Mouse (Mus musculus) T-cell, adult 2 months (primary cell): Measurements from ENCODE around the gene Frmd5.
"Not testable (repeated sequence)": the region's sequence is repeated elsewhere in the genome, so short reads cannot be mapped to it uniquely, and the experiment has no call there.

ENCODE experiments used
- DNase-seq: peaks from one replicate; pipeline ENCODE4 v3.0.0; 2022; ENCODE audit warnings: low spot score

Frmd5 gene

GRCm38 (mm10) chr2:121571780-121572179 lies 235.1 kb downstream of the Frmd5 start:
- peak; percentile 57 for DNase-seq

GRCm38 (mm10) chr2:121570999-121571655 lies 235.8 kb downstream of the Frmd5 start:
- no peak for DNase-seq

GRCm38 (mm10) chr2:121570049-121570448 lies 236.8 kb downstream of the Frmd5 start:
- DNase-seq: no peak

- no peak for DNase-seq
These were observed 241.0 kb downstream of the Frmd5 start for GRCm38 (mm10) chr2:121565911-121566310.

GRCm38 (mm10) chr2:121563117-121563516 lies 243.8 kb downstream of the Frmd5 start:
- no peak for DNase-seq

GRCm38 (mm10) chr2:121551271-121551670 lies 255.6 kb downstream of the Frmd5 start:
- no peak for DNase-seq

- DNase-seq: no peak
These were observed 257.3 kb downstream of the Frmd5 start for GRCm38 (mm10) chr2:121549630-121550029.

GRCm38 (mm10) chr2:121544829-121545228 lies 262.1 kb downstream of the Frmd5 start:
- no peak for DNase-seq

- no peak for DNase-seq
These were observed 281.8 kb downstream of the Frmd5 start for GRCm38 (mm10) chr2:121525056-121525455.

GRCm38 (mm10) chr2:121522830-121523229 lies 284.1 kb downstream of the Frmd5 start:
- not testable (repeated sequence) for DNase-seq

- no peak for DNase-seq
These were observed 284.9 kb downstream of the Frmd5 start for GRCm38 (mm10) chr2:121522006-121522405.

- DNase-seq: not testable (repeated sequence)
These were observed 288.2 kb downstream of the Frmd5 start for GRCm38 (mm10) chr2:121518711-121519110.

GRCm38 (mm10) chr2:121518106-121518505 lies 288.8 kb downstream of the Frmd5 start:
- no peak for DNase-seq

GRCm38 (mm10) chr2:121514211-121514610 lies 292.7 kb downstream of the Frmd5 start:
- DNase-seq: no peak

GRCm38 (mm10) chr2:121512991-121513765 lies 293.7 kb downstream of the Frmd5 start:
- not testable (repeated sequence) for DNase-seq

- peak; percentile 61 for DNase-seq
These were observed 295.5 kb downstream of the Frmd5 start for GRCm38 (mm10) chr2:121511401-121511800.

- peak; percentile 37 for DNase-seq
These were observed 297.3 kb downstream of the Frmd5 start for GRCm38 (mm10) chr2:121509584-121509983.

GRCm38 (mm10) chr2:121507951-121508330 lies 298.9 kb downstream of the Frmd5 start:
- no peak for DNase-seq

- no peak for DNase-seq
These were observed 299.5 kb downstream of the Frmd5 start for GRCm38 (mm10) chr2:121507173-121507950.

- DNase-seq: peak; percentile 85
These were observed 300.7 kb downstream of the Frmd5 start, which contains the start of the genes Mfap1a and Wdr76 for GRCm38 (mm10) chr2:121505942-121506882. Gene Mfap1a, minus strand, starts transcription at chr2:121506665. Gene Wdr76, plus strand, starts transcription at chr2:121506723.

GRCm38 (mm10) chr2:121501550-121501949 lies 305.3 kb downstream of the Frmd5 start:
- DNase-seq: not testable (repeated sequence)
